Comparison of ENCODE assay signal across 31 mouse cellular contexts in genomic region chr19:50486345-50486744, GRCm38 (mm10).
"Had no signal": no experiment of that assay in that cellular context is flagged by ENCODE, and none has a peak within 500 bp of the region (broad histone marks: within the 10 kb centered on the region; RNA-seq: fewer than 3 reads in every experiment).

No protein-coding gene starts in this region.

- H3K36me3 ChIP-seq: limb, embryonic 10.5 days; limb, embryonic 12.5 days; limb, embryonic 13.5 days; limb, embryonic 15.5 days; liver, embryonic 12.5 days; liver, embryonic 13.5 days; liver, embryonic 15.5 days; lung, embryonic 15.5 days; midbrain, embryonic 12.5 days; midbrain, embryonic 13.5 days; midbrain, embryonic 15.5 days; neural tube, embryonic 12.5 days had no signal

- DNase-seq: left cerebral cortex, postnatal 4 days; liver; liver, embryonic 13.5 days; liver, postnatal 0 days; lung, adult 18-20 months; lung, adult 2 months; lung, embryonic 14.5 days; lung, postnatal 10 days; lung, postnatal 14 days; lung, postnatal 36 days; lung, postnatal 4 days; midbrain, embryonic 14.5 days had no signal

- H3K9me3 ChIP-seq: limb, embryonic 10.5 days; limb, embryonic 12.5 days; limb, embryonic 13.5 days; limb, embryonic 15.5 days; liver, embryonic 12.5 days; liver, embryonic 13.5 days; liver, embryonic 15.5 days; lung, embryonic 15.5 days; midbrain, embryonic 12.5 days; midbrain, embryonic 13.5 days; midbrain, embryonic 15.5 days; neural tube, embryonic 12.5 days had no signal

- H3K27ac ChIP-seq: left cerebral cortex, adult 2 months; limb, embryonic 10.5 days; limb, embryonic 12.5 days; limb, embryonic 13.5 days; limb, embryonic 15.5 days; liver, embryonic 12.5 days; liver, embryonic 13.5 days; liver, embryonic 14.5 days; liver, embryonic 15.5 days; lung, embryonic 15.5 days; macrophage; midbrain, embryonic 12.5 days; midbrain, embryonic 13.5 days; midbrain, embryonic 15.5 days; neural tube, embryonic 12.5 days had no signal

- H3K4me3 ChIP-seq: left cerebral cortex, adult 2 months; limb, embryonic 10.5 days; limb, embryonic 12.5 days; limb, embryonic 13.5 days; limb, embryonic 15.5 days; liver, embryonic 12.5 days; liver, embryonic 13.5 days; liver, embryonic 15.5 days; lung, embryonic 15.5 days; megakaryocyte, embryonic 14.5 days; midbrain, embryonic 12.5 days; midbrain, embryonic 13.5 days; midbrain, embryonic 15.5 days; myocyte; neural tube, embryonic 12.5 days had no signal

- H3K4me2 ChIP-seq: limb, embryonic 12.5 days; limb, embryonic 13.5 days; limb, embryonic 15.5 days; liver, embryonic 11.5 days; liver, embryonic 12.5 days; liver, embryonic 13.5 days; liver, embryonic 15.5 days; lung, embryonic 14.5 days; lung, embryonic 15.5 days; midbrain, embryonic 12.5 days; midbrain, embryonic 13.5 days; midbrain, embryonic 15.5 days; neural tube, embryonic 12.5 days had no signal

- H3K27me3 ChIP-seq: limb, embryonic 15.5 days; liver, embryonic 12.5 days; liver, embryonic 13.5 days; liver, embryonic 15.5 days; lung, embryonic 15.5 days; megakaryocyte, embryonic 14.5 days; midbrain, embryonic 15.5 days; neural tube, embryonic 12.5 days had no signal

- H3K4me1 ChIP-seq: limb, embryonic 15.5 days; liver, embryonic 12.5 days; liver, embryonic 13.5 days; liver, embryonic 15.5 days; lung, embryonic 15.5 days; megakaryocyte, embryonic 14.5 days had no signal

- H3K9ac ChIP-seq: limb, embryonic 12.5 days; limb, embryonic 13.5 days; limb, embryonic 15.5 days; liver, embryonic 12.5 days; liver, embryonic 13.5 days; liver, embryonic 14.5 days; liver, embryonic 15.5 days; liver, postnatal 0 days; lung, embryonic 14.5 days; lung, embryonic 15.5 days; midbrain, embryonic 12.5 days; midbrain, embryonic 13.5 days; midbrain, embryonic 15.5 days; neural tube, embryonic 12.5 days had no signal

- ATAC-seq: liver, embryonic 12.5 days; liver, postnatal 0 days; lung, postnatal 0 days; midbrain, embryonic 13.5 days; midbrain, embryonic 15.5 days; midbrain, embryonic 16.5 days had no signal
